Mouse (Mus musculus): Measurements from ENCODE around the gene Eif2b3.
A peak's percentile ranks its signal among the peaks of the same experiment; 100 is the strongest.

The Eif2b3 gene

GRCm38 (mm10) chr4:117019206-117020134, at the start of gene Eif2b3:
Eif2b3 (plus strand) TSS chr4:117019402.
- peak; percentile 87 for DNase-seq

GRCm38 (mm10) chr4:116976503-116976902, 42.7 kb upstream of the Eif2b3 start:
- no peak for DNase-seq

- no peak for DNase-seq
Observed at GRCm38 (mm10) chr4:116985681-116986080, 33.5 kb upstream of the Eif2b3 start.

GRCm38 (mm10) chr4:116986400-116987121, 32.6 kb upstream of the Eif2b3 start:
- DNase-seq = peak; percentile 70

- DNase-seq = no peak
Observed at GRCm38 (mm10) chr4:116987122-116987456, 32.1 kb upstream of the Eif2b3 start.

- DNase-seq = no peak
Observed at GRCm38 (mm10) chr4:116989731-116990130, 29.5 kb upstream of the Eif2b3 start.

- peak; percentile 85 for DNase-seq
Observed at GRCm38 (mm10) chr4:116991366-116991765, 27.8 kb upstream of the Eif2b3 start.

- peak; percentile 86 for DNase-seq
Observed at GRCm38 (mm10) chr4:116993672-116994621, 25.3 kb upstream of the Eif2b3 start, which contains the start of gene Urod. Urod (minus strand) TSS chr4:116994413.

GRCm38 (mm10) chr4:116995131-116995797, 23.9 kb upstream of the Eif2b3 start, which contains the start of gene Hectd3:
Hectd3 (plus strand) TSS chr4:116995317.
- DNase-seq = peak; percentile 56

GRCm38 (mm10) chr4:116995798-116996135, 23.4 kb upstream of the Eif2b3 start:
- peak; percentile 42 for DNase-seq

- DNase-seq = no peak
Observed at GRCm38 (mm10) chr4:116999513-117000154, 19.6 kb upstream of the Eif2b3 start.

- DNase-seq = no peak
Observed at GRCm38 (mm10) chr4:117001957-117002356, 17.2 kb upstream of the Eif2b3 start.

GRCm38 (mm10) chr4:117002543-117003521, 16.4 kb upstream of the Eif2b3 start:
- DNase-seq = no peak

- no peak for DNase-seq
Observed at GRCm38 (mm10) chr4:117004649-117005048, 14.6 kb upstream of the Eif2b3 start.

- DNase-seq = no peak
Observed at GRCm38 (mm10) chr4:117005611-117006400, 13.4 kb upstream of the Eif2b3 start.

GRCm38 (mm10) chr4:117007058-117007457, 12.1 kb upstream of the Eif2b3 start:
- DNase-seq = no peak

- no peak for DNase-seq
Observed at GRCm38 (mm10) chr4:117010231-117010630, 9.0 kb upstream of the Eif2b3 start.

- no peak for DNase-seq
Observed at GRCm38 (mm10) chr4:117013596-117013995, 5.6 kb upstream of the Eif2b3 start.

GRCm38 (mm10) chr4:117014901-117015415, 4.2 kb upstream of the Eif2b3 start:
- DNase-seq = no peak

All from right cerebral cortex, postnatal 4 days (tissue).